Mouse (Mus musculus) cortical plate, adult 2 months (tissue): ENCODE results near the gene Mt1.

ENCODE experiments used
- CTCF ChIP-seq: fragments of 200-500 bp; IDR thresholded peaks from 2 replicates; pipeline ENCODE4 v1.5.1; 2011; ENCODE audit warnings: mild to moderate bottlenecking, control low read depth, low read length; ENCODE audit not compliant: insufficient read depth; ENCODE audit errors: extremely low read depth
- POLR2A ChIP-seq: fragments of 200-500 bp; IDR thresholded peaks from 2 replicates; pipeline ENCODE4 v1.6.1; 2011; ENCODE audit warnings: mild to moderate bottlenecking, low read length, control low read depth; ENCODE audit not compliant: insufficient read depth; ENCODE audit errors: extremely low read depth

GRCm38 (mm10) chr8:94148236-94148635, 30.6 kb upstream of the Mt1 start:
- no peak for TF ChIP-seq CTCF
- no peak for TF ChIP-seq POLR2A
